Comparison of ENCODE assay signal across 8 mouse cellular contexts in genomic region chr8:64597042-64597970, GRCm38 (mm10).
DNase-seq lines count a peak whose midpoint lies in the region; ATAC-seq and TF ChIP-seq lines count a peak whose summit lies in the region.
"Had no signal": no experiment of that assay in that cellular context is flagged by ENCODE, and none has a peak within 500 bp of the region (broad histone marks: within the 10 kb centered on the region; RNA-seq: fewer than 3 reads in every experiment).

No protein-coding gene starts in this region.

- H3K36me3 ChIP-seq in forebrain, embryonic 15.5 days = peaks cover 22% of the 10 kb centered on the region
- H3K36me3 ChIP-seq in hindbrain, embryonic 15.5 days = peaks cover 28% of the 10 kb centered on the region
- H3K36me3 ChIP-seq: liver, embryonic 15.5 days had no signal

- no peaks in the 10 kb centered on the region for H3K9me3 ChIP-seq in forebrain, embryonic 15.5 days
- H3K9me3 ChIP-seq in hindbrain, embryonic 15.5 days = no peaks in the 10 kb centered on the region
- H3K9me3 ChIP-seq: liver, embryonic 15.5 days had no signal

- no peaks in the 10 kb centered on the region for H3K27me3 ChIP-seq in Patski
- no peaks in the 10 kb centered on the region for H3K27me3 ChIP-seq in forebrain, embryonic 15.5 days
- no peaks in the 10 kb centered on the region for H3K27me3 ChIP-seq in hindbrain, embryonic 15.5 days
- H3K27me3 ChIP-seq: liver, embryonic 15.5 days had no signal

- ATAC-seq in Patski = peak; percentile 75
- ATAC-seq in forebrain, embryonic 15.5 days (replicated peaks) = peak; percentile 74
- peak; percentile 71; the same call in 1 of the 2 replicates for ATAC-seq in hindbrain, embryonic 15.5 days (ENCODE audit: low FRiP score, low read depth)
- ATAC-seq in megakaryocyte progenitor cell, adult 5-6 weeks (replicated peaks; ENCODE audit: poor library complexity) = peak; percentile 95

- no peak overlapping the region for H3K9ac ChIP-seq in forebrain, embryonic 15.5 days (replicated peaks)
- no peak overlapping the region for H3K9ac ChIP-seq in hindbrain, embryonic 15.5 days
- H3K9ac ChIP-seq: liver, embryonic 15.5 days had no signal

- no peak overlapping the region for H3K4me3 ChIP-seq in forebrain, embryonic 15.5 days
- no peak overlapping the region for H3K4me3 ChIP-seq in hindbrain, embryonic 15.5 days
- H3K4me3 ChIP-seq: liver, embryonic 15.5 days had no signal

- peak; percentile 94 for TF ChIP-seq CTCF in Patski (IDR thresholded peaks at IDR 0.05)

- H3K4me2 ChIP-seq in forebrain, embryonic 15.5 days (replicated peaks) = no peak overlapping the region
- H3K4me2 ChIP-seq in hindbrain, embryonic 15.5 days = no peak overlapping the region
- H3K4me2 ChIP-seq: liver, embryonic 15.5 days had no signal

- CTCF ChIA-PET in Patski (lab: Charles Lee) = interaction anchor here (0.5 to 2.1 kb wide), 9 partner anchors 9 to 138 kb away, joined by 3 to 7 read pairs (median 3); no protein-coding TSS in a partner anchor

- no peak overlapping the region for H3K27ac ChIP-seq in forebrain, embryonic 15.5 days (replicated peaks)
- H3K27ac ChIP-seq in hindbrain, embryonic 15.5 days (replicated peaks) = no peak overlapping the region
- H3K27ac ChIP-seq: liver, embryonic 15.5 days had no signal

- no peaks in the 10 kb centered on the region for H3K4me1 ChIP-seq in forebrain, embryonic 15.5 days
- no peaks in the 10 kb centered on the region for H3K4me1 ChIP-seq in hindbrain, embryonic 15.5 days (replicated peaks)
- H3K4me1 ChIP-seq: liver, embryonic 15.5 days had no signal

- no peak for DNase-seq in Patski (ENCODE audit: low read depth, low spot score)
- peak; percentile 22 for DNase-seq in c-Kit-positive CD71-positive TER-119-positive erythroid progenitor cells, embryonic 14.5 days (ENCODE audit: low spot score)
- DNase-seq in layer of hippocampus, postnatal 25 days (ENCODE audit: extremely low spot score in 1 of 2, low spot score in 1 of 2) = peak; percentile 57 to 90
- DNase-seq in right cerebral cortex, postnatal 25 days = peak; percentile 38

- POLR2A ChIA-PET in Patski (lab: Charles Lee) = no interaction called here

- WGBS in forebrain, embryonic 15.5 days = 48% methylated on average over 21 of the region's 21 CpGs
- WGBS in hindbrain, embryonic 15.5 days = 41% methylated on average over 21 of the region's 21 CpGs

- in situ Hi-C loops in Patski (cut with MboI; ENCODE audit: low pct_unique_long_range_greater_than_20kb) = no loop called here
